Comparison of ENCODE assay signal across 8 mouse cellular contexts in the genomic region with DNA sequence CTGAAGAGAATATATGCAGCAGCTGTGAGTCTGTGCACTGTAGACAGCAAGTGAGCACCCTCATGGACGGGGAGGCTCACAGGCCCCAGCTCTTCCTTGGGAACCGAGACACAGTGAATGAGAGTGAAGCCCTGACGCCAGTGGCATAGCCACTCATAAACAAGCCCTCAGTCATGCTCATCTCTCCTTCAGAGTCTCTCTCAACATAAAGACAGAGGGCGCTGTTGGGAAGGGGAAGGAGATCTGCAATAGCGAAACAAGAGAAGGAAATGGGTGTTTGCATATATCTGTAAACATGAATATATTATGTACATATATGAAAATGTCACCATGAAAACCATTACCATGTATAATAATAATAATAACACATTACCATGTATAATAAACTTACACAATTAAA. TPM values are rescaled to one million over a fixed set of nuclear protein-coding genes. Genes with fewer than 3 reads are reported as not detected.
DNase-seq lines count a peak whose midpoint lies in the region; ATAC-seq lines count a peak whose summit lies in the region.

No protein-coding gene starts in this region.

- peaks cover 92% of the 10 kb centered on the region for H3K36me3 ChIP-seq in liver, embryonic 13.5 days

- H3K4me3 ChIP-seq in liver, embryonic 13.5 days (replicated peaks): no peak overlapping the region

- H3K4me2 ChIP-seq in liver, embryonic 13.5 days: no peak overlapping the region

- H3K27ac ChIP-seq in liver, embryonic 13.5 days: no peak overlapping the region

- no peaks in the 10 kb centered on the region for H3K9me3 ChIP-seq in liver, embryonic 13.5 days (replicated peaks)

- peak; percentile 33 to 56 for DNase-seq in cerebellum, postnatal 10 days
- DNase-seq in cerebellum, adult 9-11 months: no peak
- DNase-seq in 3T3-L1 (ENCODE audit: low read depth, low spot score): peak; percentile 68
- peak; percentile 11 to 41 for DNase-seq in adrenal gland, postnatal 36 days
- DNase-seq in liver, embryonic 13.5 days: peak; percentile 29
- DNase-seq in thymus, postnatal 4 days: peak; percentile 57
- DNase-seq in frontal cortex, postnatal 25 days (ENCODE audit: low spot score in 2 of 2): no peak

- WGBS in liver, embryonic 13.5 days (ENCODE audit: insufficient replicate concordance): 59% methylated on average over 5 of the region's 5 CpGs

- 0 out of 2 replicates have a peak, but pooled peaks have one; percentile 34 for ATAC-seq in liver, embryonic 13.5 days (ENCODE audit: low read depth)
- ATAC-seq in cerebellum, adult (ENCODE audit: insufficient number of reproducible peaks, low FRiP score, low TSS enrichment): no peak

- no peak overlapping the region for H3K9ac ChIP-seq in liver, embryonic 13.5 days

- H3K4me1 ChIP-seq in liver, embryonic 13.5 days (replicated peaks): no peaks in the 10 kb centered on the region

- H3K27me3 ChIP-seq in liver, embryonic 13.5 days: no peaks in the 10 kb centered on the region

RNA-seq across cellular contexts. Expression of a gene that starts 10.6 kb away (rescaled TPM):
- 10 to 100 TPM; 59.7 to 68.0 TPM for total RNA-seq in adrenal gland, postnatal 36 days (2021)
- 10.1 and 11.9 TPM in 2 replicates for polyA plus RNA-seq in liver, embryonic 13.5 days (2015; fragmentation: Nextera tagmentation; extraction: Ambion mirVana)

RNA-seq across cellular contexts. Expression of a gene that starts 17.4 kb away (rescaled TPM):
- 1 to 10 TPM in 1 of 2 experiments, under 1 TPM in 1; 0.82 to 1.5 TPM for total RNA-seq in adrenal gland, postnatal 36 days (2021)
- polyA plus RNA-seq in liver, embryonic 13.5 days (2015; fragmentation: Nextera tagmentation; extraction: Ambion mirVana): 22.0 and 25.7 TPM in 2 replicates

RNA-seq across cellular contexts. Expression of a gene that starts 17.5 kb away (rescaled TPM):
- total RNA-seq in adrenal gland, postnatal 36 days (2021): 100 to 1,000 TPM; 104 to 128 TPM
- 172 and 185 TPM in 2 replicates for polyA plus RNA-seq in liver, embryonic 13.5 days (2015; fragmentation: Nextera tagmentation; extraction: Ambion mirVana)

RNA-seq across cellular contexts. Expression of a gene that starts 50.4 kb away (rescaled TPM):
- 10 to 100 TPM; 51.6 to 59.1 TPM for total RNA-seq in adrenal gland, postnatal 36 days (2021)
- polyA plus RNA-seq in liver, embryonic 13.5 days (2015; fragmentation: Nextera tagmentation; extraction: Ambion mirVana): 3.6 and 4.6 TPM in 2 replicates

Comparison
In these comparisons a context has a peak if more than half of its experiments do, and no peak if none do; other contexts are left out.
1. DNase-seq: peak in cerebellum, postnatal 10 days (2 of 2), 3T3-L1 (single experiment), adrenal gland, postnatal 36 days (2 of 2), liver, embryonic 13.5 days (single experiment) and thymus, postnatal 4 days (single experiment); none in cerebellum, adult 9-11 months (single experiment) and frontal cortex, postnatal 25 days (0 of 2).